Mouse (Mus musculus): ENCODE measurements around the gene Fbxo27. TPM values are rescaled to one million over a fixed set of nuclear protein-coding genes. Genes with fewer than 3 reads are reported as not detected.

Gene Fbxo27
- polyA plus RNA-seq, 1 experiment from 2014 or later, result 0.29 TPM

Other genes with a start within 250 kb of the Fbxo27 start
- 0.15 and 0.36 TPM in 2 replicates for gene Lrfn1, start 240.9 kb upstream of the Fbxo27 start, polyA plus RNA-seq (2015; fragmentation: Nextera tagmentation; extraction: Ambion mirVana)
- not detected in 2 replicates for gene Ifnl2, start 182.4 kb upstream of the Fbxo27 start, polyA plus RNA-seq (2015; fragmentation: Nextera tagmentation; extraction: Ambion mirVana)
- not detected in 2 replicates for gene Ifnl3, start 170.0 kb upstream of the Fbxo27 start, polyA plus RNA-seq (2015; fragmentation: Nextera tagmentation; extraction: Ambion mirVana)
- gene Sycn, start 152.0 kb upstream of the Fbxo27 start, polyA plus RNA-seq (2015; fragmentation: Nextera tagmentation; extraction: Ambion mirVana), result not detected in 2 replicates
- not detected in 2 replicates for gene Nccrp1, start 145.6 kb upstream of the Fbxo27 start, polyA plus RNA-seq (2015; fragmentation: Nextera tagmentation; extraction: Ambion mirVana)
- gene Samd4b, start 94.7 kb upstream of the Fbxo27 start, polyA plus RNA-seq (2015; fragmentation: Nextera tagmentation; extraction: Ambion mirVana), result 4.1 and 5.8 TPM in 2 replicates
- gene Pak4, start 94.7 kb upstream of the Fbxo27 start, polyA plus RNA-seq (2015; fragmentation: Nextera tagmentation; extraction: Ambion mirVana), result 16.2 and 18.5 TPM in 2 replicates
- not detected in 2 replicates for gene Acp7, start 61.5 kb upstream of the Fbxo27 start, polyA plus RNA-seq (2015; fragmentation: Nextera tagmentation; extraction: Ambion mirVana)
- 1.4 and 1.8 TPM in 2 replicates for gene Fbxo17, start 24.0 kb downstream of the Fbxo27 start, polyA plus RNA-seq (2015; fragmentation: Nextera tagmentation; extraction: Ambion mirVana)
- gene Mrps12, start 49.0 kb downstream of the Fbxo27 start, polyA plus RNA-seq (2015; fragmentation: Nextera tagmentation; extraction: Ambion mirVana), result 106 and 112 TPM in 2 replicates
- 16.3 and 17.0 TPM in 2 replicates for gene Sars2, start 49.1 kb downstream of the Fbxo27 start, polyA plus RNA-seq (2015; fragmentation: Nextera tagmentation; extraction: Ambion mirVana)
- gene Ccer2, start 63.3 kb downstream of the Fbxo27 start, polyA plus RNA-seq (2015; fragmentation: Nextera tagmentation; extraction: Ambion mirVana), result not detected in 2 replicates
- 25.1 and 28.4 TPM in 2 replicates for gene Sirt2, start 73.9 kb downstream of the Fbxo27 start, polyA plus RNA-seq (2015; fragmentation: Nextera tagmentation; extraction: Ambion mirVana)
- gene Nfkbib, start 74.7 kb downstream of the Fbxo27 start, polyA plus RNA-seq (2015; fragmentation: Nextera tagmentation; extraction: Ambion mirVana), result 37.0 and 37.1 TPM in 2 replicates
- gene Rinl, start 96.1 kb downstream of the Fbxo27 start, polyA plus RNA-seq (2015; fragmentation: Nextera tagmentation; extraction: Ambion mirVana), result 10.8 and 12.0 TPM in 2 replicates
- 130 and 154 TPM in 2 replicates for gene Hnrnpl, start 115.7 kb downstream of the Fbxo27 start, polyA plus RNA-seq (2015; fragmentation: Nextera tagmentation; extraction: Ambion mirVana)
- 74.5 and 77.7 TPM in 2 replicates for gene Ech1, start 132.4 kb downstream of the Fbxo27 start, polyA plus RNA-seq (2015; fragmentation: Nextera tagmentation; extraction: Ambion mirVana)
- 1.6 and 3.1 TPM in 2 replicates for gene Lgals4, start 141.0 kb downstream of the Fbxo27 start, polyA plus RNA-seq (2015; fragmentation: Nextera tagmentation; extraction: Ambion mirVana)
- 0.44 TPM in 1 of 2 replicates, not detected in the other for gene Lgals7, start 171.0 kb downstream of the Fbxo27 start, polyA plus RNA-seq (2015; fragmentation: Nextera tagmentation; extraction: Ambion mirVana)
- gene Capn12, start 188.6 kb downstream of the Fbxo27 start, polyA plus RNA-seq (2015; fragmentation: Nextera tagmentation; extraction: Ambion mirVana), result 0.09 and 0.13 TPM in 2 replicates